Mouse (Mus musculus) CH12.LX (cell line): ENCODE data around the gene Nccrp1. TPM values are rescaled to one million over a fixed set of nuclear protein-coding genes. Genes with fewer than 3 reads are reported as not detected.

ENCODE experiments used
- DNase-seq: peaks from one replicate; pipeline ENCODE4 v3.0.0-alpha.2; 2013; ENCODE audit errors: extremely low read depth
- H3K27ac ChIP-seq: 2 replicates; pipeline ENCODE4 v1.5.1; 2012; ENCODE audit warnings: low read depth, mild to moderate bottlenecking, control low read depth, moderate library complexity; ENCODE audit not compliant: insufficient read depth
- H3K27me3 ChIP-seq: replicated peaks from 2 replicates; pipeline ENCODE3; 2012; ENCODE audit warnings: inconsistent platforms
- H3K36me3 ChIP-seq, 2 experiments: replicated peaks in 1 of 2; 2 replicates each; pipeline versions ENCODE3 to v1.6.1; 2012; ENCODE audit warnings: inconsistent platforms in 1 of 2, low read length in 1 of 2, mild to moderate bottlenecking in 1 of 2, mixed read lengths in 1 of 2, moderate library complexity in 1 of 2; ENCODE audit not compliant: control insufficient read depth in 1 of 2, insufficient read depth in 1 of 2
- H3K4me1 ChIP-seq, 2 experiments: 2 replicates each; pipeline ENCODE4 v1.6.1; 2012; ENCODE audit warnings: inconsistent platforms in 1 of 2, moderate library complexity in 1 of 2; ENCODE audit not compliant: insufficient read depth in 2 of 2, control insufficient read depth in 1 of 2
- H3K4me2 ChIP-seq: 2 replicates; pipeline ENCODE4 v1.6.1; 2012; ENCODE audit warnings: low read depth, mild to moderate bottlenecking, control low read depth; ENCODE audit not compliant: poor library complexity, insufficient read depth, severe bottlenecking
- H3K4me3 ChIP-seq, 3 experiments: fragments of 150-350 bp in 1 of 3; sonication (generic) in 1 of 3; replicated peaks in 1 of 3; 2 replicates each; pipeline versions ENCODE3 to v1.5.1; 2011 to 2012; ENCODE audit warnings: low read depth in 2 of 3, low read length in 2 of 3, mild to moderate bottlenecking in 2 of 3, moderate library complexity in 2 of 3, control low read depth in 1 of 3, improper control_type of control experiment in 1 of 3, inconsistent platforms in 1 of 3, mixed read lengths in 1 of 3; ENCODE audit not compliant: poor library complexity in 1 of 3
- H3K79me2 ChIP-seq: replicated peaks from 2 replicates; pipeline ENCODE4 v1.6.1; 2012; ENCODE audit warnings: mild to moderate bottlenecking, moderate library complexity; ENCODE audit not compliant: control insufficient read depth, poor library complexity, insufficient read depth, severe bottlenecking; ENCODE audit errors: extremely low read depth
- H3K9ac ChIP-seq: 2 replicates; pipeline ENCODE4 v1.6.1; 2012; ENCODE audit warnings: low read depth, mild to moderate bottlenecking, control low read depth, moderate library complexity; ENCODE audit not compliant: insufficient read depth
- H3K9me3 ChIP-seq: replicated peaks from 2 replicates; pipeline ENCODE3; 2012; ENCODE audit warnings: low read length, inconsistent platforms, mixed read lengths
- BHLHE40 ChIP-seq: IDR thresholded peaks from 2 replicates; pipeline ENCODE4 v1.6.1; 2011; ENCODE audit warnings: mild to moderate bottlenecking, low read depth, low read length, improper control_type of control experiment
- CHD2 ChIP-seq: IDR thresholded peaks from 2 replicates; pipeline ENCODE4 v1.6.1; 2011; ENCODE audit warnings: low read length, improper control_type of control experiment
- ELF1 ChIP-seq: IDR thresholded peaks from 2 replicates; pipeline ENCODE4 v1.6.1; 2014; ENCODE audit warnings: low read depth, mild to moderate bottlenecking, inconsistent platforms, low read length, improper control_type of control experiment
- ETS1 ChIP-seq: conservative IDR thresholded peaks from 2 replicates; pipeline ENCODE4 v1.6.1; 2012; ENCODE audit warnings: low read depth, mild to moderate bottlenecking, inconsistent platforms, low read length, improper control_type of control experiment, moderate library complexity
- GABPA ChIP-seq: IDR thresholded peaks from 2 replicates; pipeline ENCODE4 v1.6.1; 2012; ENCODE audit warnings: low read depth, low read length, improper control_type of control experiment, inconsistent platforms; ENCODE audit not compliant: insufficient replicate concordance
- HCFC1 ChIP-seq: IDR thresholded peaks from 2 replicates; pipeline ENCODE4 v1.6.1; 2012; ENCODE audit warnings: low read depth, mild to moderate bottlenecking, inconsistent platforms, low read length, improper control_type of control experiment
- IRF4 ChIP-seq: IDR thresholded peaks from 2 replicates; pipeline ENCODE4 v1.6.1; 2014; ENCODE audit warnings: low read depth, mild to moderate bottlenecking, inconsistent platforms, low read length, improper control_type of control experiment
- JUND ChIP-seq: conservative IDR thresholded peaks from 2 replicates; pipeline ENCODE4 v1.6.1; 2011; ENCODE audit warnings: low read depth, low read length, improper control_type of control experiment
- KAT2A ChIP-seq: IDR thresholded peaks from 2 replicates; pipeline ENCODE4 v1.6.1; 2012; ENCODE audit warnings: low read length, improper control_type of control experiment, inconsistent platforms; ENCODE audit not compliant: insufficient replicate concordance
- MAFK ChIP-seq: IDR thresholded peaks from 2 replicates; pipeline ENCODE4 v1.6.1; 2011; ENCODE audit warnings: low read length, improper control_type of control experiment; ENCODE audit not compliant: insufficient replicate concordance
- MAX ChIP-seq: IDR thresholded peaks from 2 replicates; pipeline ENCODE4 v1.6.1; 2011; ENCODE audit warnings: low read length, improper control_type of control experiment
- MAZ ChIP-seq: IDR thresholded peaks from 2 replicates; pipeline ENCODE4 v1.6.1; 2012; ENCODE audit warnings: low read depth, mild to moderate bottlenecking, inconsistent platforms, low read length, improper control_type of control experiment, moderate library complexity
- MXI1 ChIP-seq: IDR thresholded peaks from 2 replicates; pipeline ENCODE4 v1.6.1; 2011; ENCODE audit warnings: mild to moderate bottlenecking, low read depth, low read length, improper control_type of control experiment
- NELFE ChIP-seq: IDR thresholded peaks from 2 replicates; pipeline ENCODE4 v1.6.1; 2011; ENCODE audit warnings: low read depth, low read length, improper control_type of control experiment
- PAX5 ChIP-seq: IDR thresholded peaks from 2 replicates; pipeline ENCODE4 v1.6.1; 2012; ENCODE audit warnings: low read length, inconsistent platforms, mixed read lengths
- POLR2A ChIP-seq: IDR thresholded peaks from 2 replicates; pipeline ENCODE4 v1.6.1; 2011; ENCODE audit warnings: low read depth, mild to moderate bottlenecking, improper control_type of control experiment, low read length
- SIN3A ChIP-seq: IDR thresholded peaks from 2 replicates; pipeline ENCODE4 v1.6.1; 2012; ENCODE audit warnings: low read length, improper control_type of control experiment, inconsistent platforms
- TBP ChIP-seq: conservative IDR thresholded peaks from 2 replicates; pipeline ENCODE4 v1.6.1; 2011; ENCODE audit warnings: low read depth, low read length, improper control_type of control experiment
- USF2 ChIP-seq: conservative IDR thresholded peaks from 2 replicates; pipeline ENCODE4 v1.6.1; 2011; ENCODE audit warnings: low read depth, low read length, improper control_type of control experiment
- ZKSCAN1 ChIP-seq: IDR thresholded peaks from 2 replicates; pipeline ENCODE4 v1.6.1; 2012; ENCODE audit warnings: low read depth, inconsistent platforms, low read length, improper control_type of control experiment, borderline replicate concordance
- ZMIZ1 ChIP-seq: IDR thresholded peaks from 2 replicates; pipeline ENCODE4 v1.6.1; 2012; ENCODE audit warnings: low read depth, mild to moderate bottlenecking, inconsistent platforms, low read length, improper control_type of control experiment
- ZNF384 ChIP-seq: IDR thresholded peaks from 2 replicates; pipeline ENCODE4 v1.6.1; 2012; ENCODE audit warnings: low read depth, low read length, improper control_type of control experiment, inconsistent platforms
- dilution Hi-C: fragments of 300-500 bp; cut with MboI; formaldehyde crosslinking; loops from 2 replicates; pipeline ENCODE4 v1.14.3; 2020; ENCODE audit warnings: low sequenced_read_pairs; ENCODE audit not compliant: extremely low pct_unique_long_range_greater_than_20kb, extremely low pct_ligation_motif_present
- in situ Hi-C: fragments of 300-500 bp; cut with MboI; formaldehyde crosslinking; loops from 3 replicates; pipeline ENCODE4 v1.14.3; 2019; ENCODE audit warnings: low sequenced_read_pairs, low pct_ligation_motif_present, low pct_unique_long_range_greater_than_20kb, mixed read lengths
- polyA plus RNA-seq: library from polyadenylated mRNA; unstranded; fragments of >175 nt; gene quantifications from 2 replicates; pipeline ENCODE4 v1.2.1, GENCODE M21; 2012; ENCODE audit warnings: low read depth; ENCODE audit not compliant: insufficient read length
- total RNA-seq, 2 experiments: library from RNA; depleted of rRNA; stranded (reverse); fragments of 300-350 nt in 1 of 2; fragments of >200 nt in 1 of 2; gene quantifications; 2 replicates each; pipeline ENCODE4 v1.2.3; 2012 to 2014

Nccrp1 gene
- total and polyA plus RNA-seq, 3 experiments: not detected

DNA sequence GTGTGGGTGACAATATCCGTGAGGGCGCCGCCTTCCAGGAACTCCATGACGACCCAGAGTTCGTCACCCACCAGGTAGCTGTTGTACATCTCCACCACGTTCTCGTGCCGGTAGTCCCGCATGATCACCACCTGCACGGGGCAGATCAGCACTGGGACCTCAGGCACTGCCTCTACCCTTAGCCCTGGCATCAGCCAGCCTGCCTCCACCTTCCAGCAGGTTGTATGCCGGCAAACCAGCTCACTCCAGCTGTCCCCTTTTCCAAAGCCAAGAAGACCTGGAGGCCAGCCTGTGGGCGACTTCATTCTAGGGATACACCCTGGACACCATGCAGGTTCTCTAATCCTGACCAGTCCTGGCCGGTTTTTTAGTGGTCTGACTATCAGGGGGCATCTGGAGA is 15.9 kb upstream of the Nccrp1 start:
- in situ Hi-C loops (no loop called here), dilution Hi-C loops (no loop called here)
- DNase-seq: no peak
- Histone ChIP-seq H3K36me3 (peaks cover 79 to 94% of the 10 kb centered on the region in 2 experiments), H3K27me3 (no peaks in the 10 kb centered on the region), H3K9ac (no peak overlapping the region), H3K27ac (no peak overlapping the region), H3K4me1 (peaks cover 0 to 9% of the 10 kb centered on the region in 2 experiments; a peak in 2 of 4 replicates), H3K4me2 (no peak overlapping the region), H3K9me3 (no peaks in the 10 kb centered on the region), H3K4me3 (no peak overlapping the region), H3K79me2 (no peaks in the 10 kb centered on the region)
- no peak for TF ChIP-seq NELFE
- no peak for TF ChIP-seq MAFK
- TF ChIP-seq KAT2A: no peak
- no peak for TF ChIP-seq ETS1
- no peak for TF ChIP-seq ZNF384
- no peak for TF ChIP-seq MAX
- TF ChIP-seq USF2: no peak
- no peak for TF ChIP-seq TBP
- no peak for TF ChIP-seq ZKSCAN1
- TF ChIP-seq ZMIZ1: no peak

DNA sequence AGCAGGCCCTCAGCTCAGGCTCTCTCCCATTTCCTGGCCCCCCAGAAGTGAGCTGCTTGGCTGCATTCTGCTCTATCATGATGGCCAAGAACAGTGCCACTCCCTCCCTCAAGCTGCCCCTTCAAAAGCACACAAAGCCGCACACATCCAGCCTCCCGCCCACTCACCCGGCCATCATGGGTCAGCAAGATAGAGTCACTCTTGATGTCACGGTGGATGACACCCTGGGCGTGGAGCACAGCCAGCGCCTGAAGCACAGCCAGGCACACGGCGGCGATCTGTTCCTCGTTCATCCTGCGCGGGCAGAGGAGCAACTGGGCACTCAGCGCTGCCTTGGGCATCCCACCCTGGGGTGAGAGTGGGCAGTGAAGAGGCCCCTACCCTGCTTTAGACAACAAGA is 15.3 kb upstream of the Nccrp1 start:
- Histone ChIP-seq H3K4me2 (no peak overlapping the region), H3K36me3 (peaks cover 77 to 94% of the 10 kb centered on the region in 2 experiments), H3K27me3 (no peaks in the 10 kb centered on the region), H3K4me3 (no peak overlapping the region), H3K9me3 (no peaks in the 10 kb centered on the region), H3K79me2 (no peaks in the 10 kb centered on the region), H3K9ac (no peak overlapping the region), H3K4me1 (peaks cover 0 to 15% of the 10 kb centered on the region in 2 experiments; a peak in 2 of 4 replicates), H3K27ac (no peak overlapping the region)
- dilution Hi-C loops (no loop called here), in situ Hi-C loops (no loop called here)
- no peak for DNase-seq
- TF ChIP-seq CHD2: no peak
- TF ChIP-seq ETS1: no peak
- TF ChIP-seq SIN3A: no peak
- TF ChIP-seq ZKSCAN1: no peak
- no peak for TF ChIP-seq TBP
- TF ChIP-seq ELF1: no peak
- TF ChIP-seq HCFC1: no peak
- no peak for TF ChIP-seq MAX
- TF ChIP-seq MXI1: no peak
- TF ChIP-seq JUND: no peak
- TF ChIP-seq GABPA: no peak
- TF ChIP-seq IRF4: no peak
- TF ChIP-seq PAX5: no peak
- TF ChIP-seq MAZ: no peak
- TF ChIP-seq KAT2A: no peak
- TF ChIP-seq BHLHE40: no peak
- no peak for TF ChIP-seq POLR2A
